8 mouse cellular contexts compared by ENCODE assay signal in the genomic region with DNA sequence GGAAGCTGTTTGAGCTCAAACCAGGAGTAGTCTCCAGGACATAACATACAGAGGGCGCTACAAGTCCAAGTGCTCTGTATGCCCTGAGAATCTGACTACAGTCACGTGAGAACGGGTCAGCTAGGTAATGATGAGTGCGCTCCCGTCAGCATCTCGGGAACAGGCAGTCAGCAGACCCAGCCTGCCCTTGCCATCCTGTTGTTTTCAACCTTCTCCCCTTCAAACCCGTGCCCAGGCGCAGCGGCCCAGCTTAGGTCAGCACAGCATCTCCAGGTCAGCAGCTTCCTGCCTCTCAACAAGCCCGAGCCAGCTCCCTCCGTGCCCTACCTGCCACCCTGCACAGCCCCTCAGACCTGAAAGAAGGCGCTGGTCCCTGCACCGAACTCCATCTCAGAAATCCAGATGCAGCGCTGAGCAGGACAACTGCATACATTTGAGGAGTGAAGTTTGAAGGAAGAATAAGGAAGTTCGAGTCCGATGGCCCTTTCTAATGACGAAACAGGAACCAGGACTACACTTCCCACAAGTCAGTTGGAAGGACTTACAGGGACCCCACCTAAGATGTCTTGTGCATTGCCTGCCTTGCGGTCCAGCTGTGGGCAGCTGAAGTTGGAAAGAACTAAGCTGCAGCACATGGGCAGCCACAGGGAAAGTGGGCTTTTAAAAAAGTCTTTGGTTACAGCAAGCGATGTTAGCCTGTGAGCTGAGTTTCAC. TPM values are rescaled to one million over a fixed set of nuclear protein-coding genes. Genes with fewer than 3 reads are reported as not detected.
A peak's percentile ranks its signal among the peaks of the same experiment; 100 is the strongest.
DNase-seq lines count a peak whose midpoint lies in the region; ATAC-seq and TF ChIP-seq lines count a peak whose summit lies in the region.

Gene Gm49345, minus strand, starts transcription at position 476 of the 714 bp plus-strand sequence.
Gene Zfp729a, minus strand, starts transcription at position 498 of the 714 bp plus-strand sequence.

- CTCF ChIA-PET in Patski (lab: Charles Lee): interaction anchor here (0.6 to 1.6 kb wide), 6 partner anchors 20 to 51 kb away, joined by 3 read pairs; no protein-coding TSS in a partner anchor

- H3K4me2 ChIP-seq in hindbrain, embryonic 13.5 days: peak within 1 kb of the TSS; percentile 59

- peak within 1 kb of the TSS; percentile 85 for H3K4me3 ChIP-seq in hindbrain, embryonic 13.5 days

- POLR2A ChIA-PET in Patski (lab: Charles Lee): no interaction called here

- H3K36me3 ChIP-seq in hindbrain, embryonic 13.5 days: no peaks in the 10 kb centered on the region

- ATAC-seq in Patski: peak; percentile 99
- ATAC-seq in hindbrain, embryonic 13.5 days (ENCODE audit: low FRiP score): peak; percentile 100

- in situ Hi-C loops in Patski (cut with MboI; ENCODE audit: low pct_unique_long_range_greater_than_20kb): loop anchor here (10.0 kb wide), 1 partner anchor 47 kb away; the partner anchor contains the start of gene Zfp738

- under 1% methylated on average over 19 of the region's 19 CpGs for WGBS in hindbrain, embryonic 13.5 days

- peak within 1 kb of the TSS; percentile 66 for H3K27ac ChIP-seq in hindbrain, embryonic 13.5 days

- H3K27me3 ChIP-seq in Patski: no peaks in the 10 kb centered on the region
- H3K27me3 ChIP-seq in hindbrain, embryonic 13.5 days: no peaks in the 10 kb centered on the region

- H3K9me3 ChIP-seq in hindbrain, embryonic 13.5 days: no peaks in the 10 kb centered on the region

- peak within 1 kb of the TSS; percentile 76 for H3K9ac ChIP-seq in hindbrain, embryonic 13.5 days

- peaks cover 4% of the 10 kb centered on the region for H3K4me1 ChIP-seq in hindbrain, embryonic 13.5 days (replicated peaks)

- DNase-seq in Patski (ENCODE audit: low read depth, low spot score): peak; percentile 53
- peak; percentile 81 to 86 for DNase-seq in cerebellum, postnatal 14 days
- DNase-seq in frontal cortex, postnatal 14 days (ENCODE audit: low spot score in 2 of 2): peak; percentile 67 to 73
- DNase-seq in layer of hippocampus, postnatal 25 days (ENCODE audit: extremely low spot score in 1 of 2, low spot score in 1 of 2): peak; percentile 60 to 68
- peak; percentile 94 for DNase-seq in lung, postnatal 25 days (ENCODE audit: low spot score)
- DNase-seq in retina, embryonic 14.5 days (ENCODE audit: low spot score): peak; percentile 92
- DNase-seq in thymus, postnatal 4 days: peak; percentile 81

- TF ChIP-seq CTCF in Patski (IDR thresholded peaks at IDR 0.05): no peak

RNA-seq across cellular contexts. Expression of gene Gm49345, which starts in this region (rescaled TPM):
- 1.2 TPM for polyA plus RNA-seq in Patski (2021)
- polyA plus RNA-seq in hindbrain, embryonic 13.5 days (2015; fragmentation: Nextera tagmentation; extraction: Ambion mirVana): 0.87 and 0.96 TPM in 2 replicates
- total RNA-seq in layer of hippocampus, postnatal 25 days (2021): 1 to 10 TPM; 1.3 to 2.6 TPM

RNA-seq across cellular contexts. Expression of gene Zfp729a, which starts in this region (rescaled TPM):
- polyA plus RNA-seq in Patski (2021): 4.4 TPM
- polyA plus RNA-seq in hindbrain, embryonic 13.5 days (2015; fragmentation: Nextera tagmentation; extraction: Ambion mirVana): 3.5 and 4.3 TPM in 2 replicates
- 1 to 10 TPM; 8.4 to 9.7 TPM for total RNA-seq in layer of hippocampus, postnatal 25 days (2021)

Comparison
In these comparisons a context has a peak if more than half of its experiments do, and no peak if none do; other contexts are left out.
1. Peak in every context shown above with its lines: DNase-seq, ATAC-seq, H3K4me3 ChIP-seq and H3K27ac ChIP-seq.